Mouse (Mus musculus) heart, postnatal 0 days (tissue): ENCODE measurements at regions not wholly inside any gene's neighbourhood (a gene's known extent, or its start where the extent isn't known, plus 50 kb on each side); places are given as distances from the start of the nearest gene placed in this dataset.

Experiments used
- ATAC-seq: fragments of 200-750 bp; cut with Nextera tagmentation; 2 replicates; pipeline ENCODE4 v1.8.0; 2017; ENCODE audit warnings: low read depth, moderate number of reproducible peaks, moderate library complexity; ENCODE audit not compliant: insufficient read depth
- DNase-seq: peaks from one replicate; pipeline ENCODE4 v3.0.0-alpha.2; 2016; ENCODE audit warnings: low spot score
- H3K27ac ChIP-seq: fragments of 300-500 bp; sonication (generic); 2 replicates; pipeline ENCODE4 v1.5.1; 2014; ENCODE audit warnings: low read depth, mild to moderate bottlenecking
- H3K27me3 ChIP-seq: fragments of 300-500 bp; sonication (generic); 2 replicates; pipeline ENCODE4 v1.6.1; 2014; ENCODE audit warnings: low read length, mixed read lengths; ENCODE audit not compliant: control insufficient read depth, insufficient read depth
- H3K36me3 ChIP-seq: fragments of 300-500 bp; sonication (generic); replicated peaks from 2 replicates; pipeline ENCODE4 v1.6.1; 2014; ENCODE audit warnings: low read length, mixed read lengths; ENCODE audit not compliant: control insufficient read depth, insufficient read depth
- H3K4me1 ChIP-seq: fragments of 300-500 bp; sonication (generic); 2 replicates; pipeline ENCODE4 v1.6.1; 2014; ENCODE audit warnings: antibody characterized with exemption; ENCODE audit not compliant: control insufficient read depth, insufficient read depth
- H3K4me2 ChIP-seq: fragments of 300-500 bp; sonication (generic); 2 replicates; pipeline ENCODE4 v1.6.1; 2014; ENCODE audit warnings: low read depth, mild to moderate bottlenecking, low read length, moderate library complexity
- H3K4me3 ChIP-seq: fragments of 300-500 bp; sonication (generic); 2 replicates; pipeline ENCODE4 v1.5.1; 2014; ENCODE audit warnings: low read depth, low read length
- H3K9ac ChIP-seq: fragments of 300-500 bp; sonication (generic); replicated peaks from 2 replicates; pipeline ENCODE4 v1.6.1; 2014; ENCODE audit warnings: low read depth, low read length, mixed read lengths
- H3K9me3 ChIP-seq: fragments of 300-500 bp; sonication (generic); replicated peaks from 2 replicates; pipeline ENCODE4 v1.6.1; 2016; ENCODE audit warnings: low read length; ENCODE audit not compliant: control insufficient read depth
- CTCF ChIP-seq: IDR thresholded peaks from 2 replicates; pipeline ENCODE4 v1.5.1; 2016; ENCODE audit warnings: antibody characterized with exemption, control low read depth, low read depth
- EP300 ChIP-seq: IDR thresholded peaks from 2 replicates; pipeline ENCODE4 v1.6.1; 2016; ENCODE audit warnings: antibody characterized with exemption, low read depth
- WGBS: fragments of 180-500 bp; shearing (Covaris S2); extraction: QIAGEN DNeasy Blood & Tissue Kit; methylation state at CpG from one replicate; pipeline ENCODE4 v1.1.7; 2014; 5-methylcytosine and 5-hydroxymethylcytosine counted together

DNA sequence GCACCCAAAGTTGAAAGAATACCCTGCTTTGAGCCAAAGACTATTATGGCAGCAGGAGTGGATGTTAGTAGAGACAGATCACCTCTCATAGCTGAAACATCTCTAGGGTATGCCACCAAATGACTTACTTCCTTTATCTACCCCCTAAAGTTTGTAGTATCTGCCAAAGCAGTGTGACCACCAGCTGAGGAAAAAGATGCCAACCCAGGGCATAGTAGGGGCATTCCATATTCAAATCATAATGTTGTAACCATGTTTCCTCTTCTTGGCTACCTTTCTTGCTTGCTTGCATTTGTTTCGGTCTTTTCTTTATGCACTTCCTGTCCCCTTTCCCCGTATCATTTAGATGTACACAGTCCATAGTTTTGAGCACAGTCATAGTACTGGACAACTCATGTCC, 1449.6 kb downstream of the Gsdmc2 start:
- WGBS = 83% methylated on average over 2 of the region's 2 CpGs
- no peak overlapping the region for H3K9ac ChIP-seq
- H3K9me3 ChIP-seq = no peaks in the 10 kb centered on the region
- DNase-seq (no peak), ATAC-seq (no peak)
- no peaks in the 10 kb centered on the region for H3K27me3 ChIP-seq
- H3K27ac ChIP-seq = no peak overlapping the region
- H3K4me2 ChIP-seq = no peak overlapping the region
- H3K4me3 ChIP-seq = no peak overlapping the region
- H3K36me3 ChIP-seq = no peaks in the 10 kb centered on the region
- no peak for TF ChIP-seq EP300
- no peak for TF ChIP-seq CTCF
- no peaks in the 10 kb centered on the region for H3K4me1 ChIP-seq

DNA sequence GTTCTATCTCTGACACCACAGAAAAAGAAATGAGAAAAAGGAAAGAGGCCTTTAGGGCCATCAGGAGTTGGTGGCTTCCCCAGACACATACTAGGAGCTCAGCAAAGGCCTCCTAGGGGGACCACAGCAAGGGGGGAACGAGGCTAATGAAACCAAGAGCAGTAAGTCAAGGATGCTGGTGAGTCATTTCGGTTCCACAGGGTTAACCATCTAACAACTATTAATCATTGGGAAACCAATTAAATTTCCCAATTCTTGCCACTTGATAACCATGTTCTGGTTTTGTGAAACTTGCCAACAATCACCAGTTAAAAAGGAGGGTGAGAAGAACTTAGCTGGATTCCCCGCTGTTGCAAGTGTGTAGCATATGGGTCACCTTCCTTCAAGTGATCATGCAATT, 1451.6 kb downstream of the Gsdmc2 start:
- Histone ChIP-seq H3K27me3 (no peaks in the 10 kb centered on the region), H3K27ac (no peak overlapping the region), H3K36me3 (no peaks in the 10 kb centered on the region), H3K4me2 (no peak overlapping the region), H3K9ac (no peak overlapping the region), H3K4me1 (no peaks in the 10 kb centered on the region), H3K9me3 (no peaks in the 10 kb centered on the region), H3K4me3 (no peak overlapping the region)
- ATAC-seq (no peak), DNase-seq (no peak)
- WGBS = 82% methylated on average over 3 of the region's 3 CpGs
- no peak for TF ChIP-seq CTCF
- TF ChIP-seq EP300 = no peak

DNA sequence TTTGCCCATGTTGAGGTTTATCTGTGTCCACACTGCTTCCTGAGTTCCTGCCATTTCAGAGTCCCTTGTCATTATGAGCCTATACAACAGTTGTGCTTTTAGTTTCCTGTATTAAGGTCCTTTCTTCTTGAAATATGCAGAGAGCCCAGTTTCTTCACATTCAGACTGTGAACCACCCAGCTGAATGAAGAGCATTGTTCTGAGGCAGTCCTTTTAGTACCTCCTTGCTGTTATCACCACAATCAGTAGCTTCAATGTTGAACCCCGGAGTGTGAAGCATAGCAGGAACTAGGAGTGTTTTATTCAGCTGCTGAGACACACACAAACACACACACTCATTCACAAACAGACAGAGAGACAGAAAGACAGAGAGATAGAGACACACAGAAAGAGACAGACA, 1452.1 kb downstream of the Gsdmc2 start:
- H3K4me3 ChIP-seq = no peak overlapping the region
- no peaks in the 10 kb centered on the region for H3K27me3 ChIP-seq
- H3K27ac ChIP-seq = no peak overlapping the region
- no peaks in the 10 kb centered on the region for H3K9me3 ChIP-seq
- TF ChIP-seq CTCF = no peak
- no peak for TF ChIP-seq EP300
- no peaks in the 10 kb centered on the region for H3K4me1 ChIP-seq
- no peak overlapping the region for H3K9ac ChIP-seq
- no peaks in the 10 kb centered on the region for H3K36me3 ChIP-seq
- no peak overlapping the region for H3K4me2 ChIP-seq
- DNase-seq (no peak), ATAC-seq (no peak; the same call in 1 of the 2 replicates)
- WGBS = 50% methylated on average over 1 of the region's 1 CpGs

DNA sequence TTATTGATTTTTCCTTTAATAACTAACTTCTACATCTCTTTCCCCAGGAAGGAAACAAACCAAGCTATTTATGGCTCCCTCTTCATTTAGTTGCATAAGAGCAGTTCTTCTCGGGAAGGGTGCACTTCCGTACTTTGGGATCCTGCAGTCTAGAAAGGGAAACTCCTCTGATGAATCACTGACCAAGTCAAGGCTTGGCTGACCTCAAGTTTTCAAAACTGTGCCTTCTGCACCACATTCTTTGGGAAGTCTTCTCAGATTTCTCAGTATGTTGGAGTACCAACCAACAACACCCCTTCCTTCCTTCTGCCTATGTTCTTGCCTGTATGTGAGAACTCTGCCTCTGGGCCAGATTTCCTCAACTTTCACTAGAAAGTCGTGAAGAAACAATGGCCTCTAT, 1452.6 kb downstream of the Gsdmc2 start:
- no peak for TF ChIP-seq CTCF
- no peak for TF ChIP-seq EP300
- no peaks in the 10 kb centered on the region for H3K9me3 ChIP-seq
- DNase-seq = peak; percentile 5

DNA sequence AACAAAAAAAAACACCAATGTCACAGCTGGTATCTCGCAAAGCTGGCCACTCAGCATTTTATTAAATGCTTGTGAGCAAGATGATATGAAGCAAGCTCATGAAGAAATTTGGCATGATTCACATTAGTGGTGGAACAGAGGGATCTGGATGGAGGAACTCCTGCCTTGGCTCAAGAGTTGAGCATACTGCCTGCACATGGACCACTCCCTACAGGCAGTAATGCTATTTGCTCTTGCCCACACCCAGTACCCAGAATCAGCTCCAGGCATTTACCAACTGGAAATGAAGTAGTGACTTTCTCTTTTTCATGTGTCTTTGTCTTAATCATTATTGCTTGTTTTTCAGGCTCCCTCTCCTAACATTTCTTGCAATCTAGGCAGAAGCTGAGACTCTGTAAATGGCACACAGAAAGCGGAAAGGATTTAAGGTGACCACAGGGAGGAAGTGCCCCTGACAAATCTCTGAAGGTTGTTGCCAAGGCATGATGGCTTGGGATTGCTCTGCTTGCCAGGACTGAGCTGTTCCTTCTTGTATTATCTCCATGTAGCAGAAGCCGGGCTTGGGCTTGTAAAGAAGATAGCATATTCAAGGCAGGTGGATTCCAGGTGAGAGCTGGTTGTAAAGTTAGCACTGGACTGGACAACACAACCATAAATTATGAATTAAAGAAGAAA, 1455.4 kb downstream of the Gsdmc2 start:
- TF ChIP-seq CTCF = no peak
- TF ChIP-seq EP300 = no peak
- no peak overlapping the region for H3K4me2 ChIP-seq
- H3K9ac ChIP-seq = no peak overlapping the region
- whole genome bisulfite sequencing = 95% methylated on average over 3 of the region's 3 CpGs
- H3K9me3 ChIP-seq = no peaks in the 10 kb centered on the region
- no peaks in the 10 kb centered on the region for H3K27me3 ChIP-seq
- DNase-seq (no peak), ATAC-seq (no peak)
- H3K27ac ChIP-seq = no peak overlapping the region
- H3K36me3 ChIP-seq = no peaks in the 10 kb centered on the region
- H3K4me3 ChIP-seq = no peak overlapping the region
- no peaks in the 10 kb centered on the region for H3K4me1 ChIP-seq

More for the DNA sequence above, 1452.6 kb downstream of the Gsdmc2 start:
- Histone ChIP-seq H3K4me1 (no peaks in the 10 kb centered on the region), H3K27me3 (no peaks in the 10 kb centered on the region), H3K27ac (peak overlapping the region; percentile 15; the same call in 1 of the 2 replicates), H3K4me3 (no peak overlapping the region), H3K9ac (no peak overlapping the region), H3K4me2 (no peak overlapping the region), H3K36me3 (no peaks in the 10 kb centered on the region)
- ATAC-seq = no peak
- 53% methylated on average over 3 of the region's 3 CpGs for WGBS

DNA sequence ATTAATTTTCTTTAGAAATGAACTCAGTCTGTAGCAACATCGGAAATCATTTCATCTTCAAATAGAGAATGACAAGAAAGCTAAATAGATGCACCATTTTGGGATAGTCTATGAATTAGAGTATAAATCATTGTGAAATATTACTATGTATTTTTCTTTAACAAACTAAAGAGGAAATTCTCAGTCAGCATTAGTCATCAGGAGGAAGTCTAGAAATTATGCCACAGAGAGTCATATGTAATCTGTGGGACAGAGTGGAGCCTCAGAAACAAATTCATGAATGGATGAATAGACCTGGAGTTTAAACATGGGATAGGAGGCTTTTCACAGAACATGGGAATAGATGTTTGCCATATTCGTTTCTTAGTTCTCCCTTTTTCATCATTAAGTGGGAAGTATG, 1459.4 kb upstream of the A1bg start:
- H3K27me3 ChIP-seq = no peaks in the 10 kb centered on the region
- no peak for ATAC-seq

More for the DNA sequence above, 1459.4 kb upstream of the A1bg start:
- no peak for DNase-seq
- Histone ChIP-seq H3K9me3 (peaks cover 4% of the 10 kb centered on the region), H3K27ac (no peak overlapping the region), H3K4me2 (no peak overlapping the region), H3K4me1 (no peaks in the 10 kb centered on the region), H3K4me3 (no peak overlapping the region), H3K9ac (no peak overlapping the region), H3K36me3 (no peaks in the 10 kb centered on the region)
- 75% methylated on average over 2 of the region's 2 CpGs for WGBS
- TF ChIP-seq CTCF (no peak), EP300 (no peak)
